Mouse (Mus musculus): ENCODE data around the gene Lrrtm4.

The Lrrtm4 gene

DNA sequence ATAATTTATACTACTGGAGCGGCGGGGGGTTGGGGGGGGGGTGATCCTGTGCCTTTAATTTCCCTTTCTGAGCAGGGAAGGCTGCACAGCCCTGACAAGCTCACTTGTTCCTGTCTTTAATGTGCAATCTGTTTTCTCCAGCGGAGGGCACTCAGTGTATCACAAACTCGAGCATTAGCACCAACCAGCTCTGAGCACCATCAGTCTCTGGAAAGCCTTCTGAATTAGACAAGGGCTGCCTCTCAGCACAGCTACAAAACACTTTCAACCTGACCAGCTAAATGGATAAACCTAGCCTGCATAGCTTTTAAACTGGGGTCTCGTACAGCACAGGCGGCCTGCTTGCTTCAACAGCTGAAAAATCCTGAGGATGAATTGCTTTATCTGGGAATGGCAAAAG, at the start of gene Lrrtm4:
Lrrtm4 (plus strand) TSS at position 113 of the 400 bp plus-strand sequence.
- no peak for DNase-seq (ENCODE audit: low read depth, low spot score)

DNA sequence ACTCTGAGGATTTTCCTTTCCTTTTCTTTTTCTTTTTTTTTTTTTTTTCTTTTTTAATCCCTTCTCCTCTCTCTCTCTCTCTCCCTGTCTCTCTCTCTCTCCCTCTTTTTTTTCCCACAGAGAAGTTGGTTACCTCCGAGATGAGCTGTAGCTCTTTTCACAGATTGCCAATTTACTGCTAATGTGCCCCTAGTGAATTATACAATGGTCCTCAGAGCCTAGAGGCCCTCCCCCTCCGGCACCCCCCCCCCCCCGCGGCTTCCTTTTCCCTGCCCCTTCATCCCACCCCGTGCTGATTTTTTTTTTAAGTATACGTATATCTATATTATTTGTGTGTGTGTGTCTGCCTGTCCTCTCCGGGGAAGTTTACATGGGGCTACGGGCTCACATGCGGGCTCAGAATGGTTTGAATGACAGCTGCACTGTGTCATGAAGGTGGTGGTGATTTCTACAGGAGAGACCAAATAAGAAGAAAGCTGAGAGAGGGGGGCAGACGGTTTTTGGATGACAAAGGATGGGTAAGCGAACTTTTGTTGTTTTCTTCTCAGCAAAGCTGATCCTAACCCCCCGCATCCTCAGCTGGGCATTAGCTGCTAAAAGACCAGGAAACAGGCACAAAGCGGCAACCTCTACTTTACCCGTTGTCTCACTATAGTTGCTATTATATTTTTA, 648 bp downstream of the Lrrtm4 start:
- DNase-seq (ENCODE audit: low read depth, low spot score), result no peak

DNA sequence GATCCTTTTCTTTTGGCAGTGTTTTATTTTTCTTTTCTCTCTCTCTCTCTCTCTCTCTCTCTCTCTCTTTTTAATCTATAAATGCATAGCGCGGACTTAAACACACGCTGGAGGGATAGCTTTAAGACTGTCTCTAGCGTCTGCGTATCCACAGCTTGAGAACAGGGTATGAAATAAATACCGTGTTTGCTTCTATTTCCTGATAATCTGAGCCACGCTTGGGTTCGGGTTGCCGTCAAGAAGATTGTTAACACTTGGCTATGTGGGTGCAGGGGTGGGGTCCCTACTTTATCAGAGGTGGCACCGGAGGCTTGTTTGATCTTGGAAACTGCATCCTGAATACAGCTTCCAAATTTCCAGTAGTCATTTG, 1.2 kb downstream of the Lrrtm4 start:
- DNase-seq (ENCODE audit: low read depth, low spot score), result no peak

DNA sequence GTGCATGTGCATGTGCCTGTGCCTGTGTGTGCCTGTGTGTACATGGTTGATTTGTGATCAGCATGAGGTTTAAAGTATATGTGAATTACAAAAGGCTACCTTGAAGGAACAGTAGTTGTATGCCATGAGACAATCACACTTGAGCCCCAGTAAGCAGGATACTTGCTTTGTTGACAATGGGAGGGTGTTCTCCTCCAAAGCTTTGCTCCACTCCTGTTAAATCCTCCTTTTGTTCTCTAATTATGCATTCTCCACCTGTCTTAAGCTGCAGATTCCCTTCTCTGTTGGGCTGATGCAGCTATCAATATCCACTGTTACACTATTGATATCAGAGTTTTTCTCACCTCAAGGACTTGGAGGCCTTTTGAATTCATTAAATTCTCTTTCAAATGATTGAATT, 38.2 kb downstream of the Lrrtm4 start:
- no peak for DNase-seq (ENCODE audit: low read depth, low spot score)

DNA sequence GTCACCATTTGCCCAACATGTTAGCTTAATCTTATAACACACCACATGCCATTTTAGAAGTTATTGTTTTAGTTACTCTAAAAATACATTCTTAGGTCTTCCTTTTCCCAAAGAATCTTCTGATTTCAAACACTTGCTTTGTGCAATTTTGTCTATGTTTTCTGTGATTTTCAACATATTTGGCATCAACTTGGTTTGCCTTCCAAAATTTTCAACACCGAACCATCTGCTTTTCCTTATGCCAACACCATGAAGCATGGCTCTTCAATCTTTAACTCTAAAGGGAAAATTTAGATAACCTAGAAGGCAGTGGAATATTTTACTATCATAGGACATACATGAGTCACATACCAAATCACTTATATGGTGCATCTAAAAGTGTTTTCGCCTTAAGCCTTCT, 59.3 kb downstream of the Lrrtm4 start:
- no peak for DNase-seq (ENCODE audit: low read depth, low spot score)

DNA sequence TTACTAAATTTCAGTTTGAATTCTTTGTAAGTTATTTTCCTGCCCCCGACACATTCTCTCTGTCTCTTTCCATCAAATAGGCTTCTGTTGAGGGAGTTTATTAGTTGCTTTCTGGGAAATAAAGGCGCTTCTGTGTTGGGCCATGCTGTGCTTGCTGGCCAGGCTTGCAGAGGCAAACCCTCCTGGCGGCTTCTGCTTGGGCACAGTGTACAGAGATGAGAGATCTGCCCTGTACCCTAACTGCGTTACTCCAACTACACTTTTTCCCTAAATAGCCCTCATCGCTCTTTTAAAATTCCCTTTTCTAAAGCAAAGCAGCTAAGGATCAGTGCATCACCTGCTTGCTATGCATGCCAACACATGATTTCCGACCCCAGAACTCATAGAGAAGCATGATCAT, 60.6 kb downstream of the Lrrtm4 start:
- DNase-seq (ENCODE audit: low read depth, low spot score), result no peak

DNA sequence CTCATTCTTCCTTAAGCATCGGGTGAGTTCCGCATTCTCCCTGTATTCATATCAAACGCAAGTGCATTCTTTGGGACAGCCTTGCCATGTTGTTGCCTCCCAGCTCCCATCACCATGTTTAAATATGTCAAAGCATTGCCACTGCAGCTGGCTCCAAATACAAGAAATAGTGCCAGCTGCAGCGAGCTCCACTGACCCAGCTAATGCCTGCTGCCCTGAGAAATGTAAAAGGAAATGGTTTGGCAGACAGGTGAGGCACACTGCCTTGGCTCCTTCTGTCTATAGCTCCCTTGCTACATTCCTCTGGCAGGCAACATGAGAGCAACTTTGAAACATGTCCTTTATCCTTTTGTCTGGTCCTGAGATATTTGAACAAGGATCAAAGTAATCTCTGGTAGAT, 76.2 kb downstream of the Lrrtm4 start:
- no peak for DNase-seq (ENCODE audit: low read depth, low spot score)

DNA sequence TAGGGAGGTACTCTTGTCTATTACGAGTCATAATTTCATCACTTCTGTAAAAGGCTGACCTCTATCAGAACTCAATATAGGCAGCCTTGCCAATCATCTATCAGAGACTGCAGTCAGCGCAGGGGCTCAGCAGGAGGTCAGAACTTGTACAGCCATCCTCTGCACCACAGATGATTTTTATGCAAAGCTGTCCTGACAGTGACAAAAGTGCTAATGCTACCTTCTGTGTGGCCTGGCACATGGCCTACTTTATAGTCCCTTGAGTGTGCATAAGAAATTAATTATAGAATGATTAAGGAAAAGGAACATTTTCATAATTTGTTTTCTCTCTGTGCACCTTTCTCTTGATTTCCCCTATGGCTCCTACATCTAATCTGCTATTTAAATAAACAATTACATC, 86.7 kb downstream of the Lrrtm4 start:
- DNase-seq (ENCODE audit: low read depth, low spot score), result no peak

DNA sequence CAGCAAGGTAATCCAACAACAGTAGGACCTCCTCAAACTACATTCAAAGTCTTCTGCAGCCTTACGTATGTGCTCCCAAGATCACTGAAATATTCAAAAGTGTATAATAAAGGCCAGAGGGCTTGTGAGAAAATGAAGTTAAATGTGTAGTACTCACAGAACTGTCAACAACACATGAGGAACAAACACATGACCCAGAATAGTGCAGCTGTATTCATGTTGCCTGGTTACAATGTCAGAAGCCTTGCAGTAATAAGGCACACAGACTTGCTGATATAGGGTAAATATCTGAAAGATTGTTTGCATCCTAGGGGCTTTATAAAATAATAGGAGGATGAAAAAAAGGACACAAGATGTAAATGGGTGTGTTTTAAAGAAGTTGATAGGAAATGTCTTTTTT, 87.2 kb downstream of the Lrrtm4 start:
- no peak for DNase-seq (ENCODE audit: low read depth, low spot score)

DNA sequence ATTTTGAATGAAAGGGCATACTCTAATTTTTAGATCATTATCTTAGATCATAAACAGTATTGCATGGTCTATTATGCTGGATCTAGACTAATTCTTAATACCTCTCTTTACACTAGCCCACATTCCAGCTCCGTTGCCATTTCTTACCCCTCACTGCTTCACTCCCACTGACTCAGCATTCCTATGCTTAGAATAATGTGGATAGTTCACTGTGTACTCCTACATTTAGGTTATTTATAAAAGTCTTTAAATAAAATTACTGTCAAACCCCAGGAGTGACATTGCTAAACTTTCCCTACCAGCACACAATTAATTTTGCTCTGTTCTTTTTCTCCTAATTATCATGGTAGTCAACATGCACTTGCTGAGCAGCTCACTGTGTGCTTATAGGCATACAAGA, 107.7 kb downstream of the Lrrtm4 start:
- no peak for DNase-seq (ENCODE audit: low read depth, low spot score)

DNA sequence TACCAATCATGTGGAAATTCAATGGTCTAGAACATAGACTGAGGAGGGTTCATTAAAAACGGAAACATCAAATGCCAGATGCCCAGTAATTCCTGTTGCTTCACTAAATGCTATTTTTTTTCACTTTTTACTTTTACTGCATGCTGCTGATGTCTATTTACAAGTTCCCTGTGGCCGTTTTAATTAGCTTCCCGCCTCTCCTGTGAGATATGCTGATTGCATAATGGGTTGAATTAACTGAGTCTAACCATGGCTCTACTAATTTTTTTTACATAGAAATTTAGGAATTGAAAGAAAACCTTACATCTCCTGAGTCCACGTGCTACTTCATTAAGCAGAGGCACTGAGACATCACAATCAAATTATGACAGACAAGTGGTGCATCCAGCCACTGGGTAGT, 143.9 kb downstream of the Lrrtm4 start:
- no peak for DNase-seq (ENCODE audit: low read depth, low spot score)

DNA sequence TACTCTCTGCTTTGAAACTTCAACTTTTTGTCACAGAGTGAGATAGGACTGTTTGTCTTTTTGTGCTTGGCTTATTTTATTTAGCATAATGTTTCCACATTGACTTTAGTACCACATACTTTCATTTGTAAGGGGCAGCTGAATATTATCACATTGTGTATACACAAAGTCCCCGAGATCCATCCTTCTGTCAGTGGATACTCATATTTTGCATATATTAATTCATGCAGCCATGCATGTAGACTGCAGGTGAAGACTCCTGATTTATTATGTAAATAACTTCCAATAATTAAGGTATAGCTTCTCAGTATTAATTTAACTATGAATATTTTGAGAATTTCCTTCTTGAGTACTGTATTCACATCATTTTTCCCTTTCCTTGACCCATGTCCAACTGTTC, 163.2 kb downstream of the Lrrtm4 start:
- no peak for DNase-seq (ENCODE audit: low read depth, low spot score)

DNA sequence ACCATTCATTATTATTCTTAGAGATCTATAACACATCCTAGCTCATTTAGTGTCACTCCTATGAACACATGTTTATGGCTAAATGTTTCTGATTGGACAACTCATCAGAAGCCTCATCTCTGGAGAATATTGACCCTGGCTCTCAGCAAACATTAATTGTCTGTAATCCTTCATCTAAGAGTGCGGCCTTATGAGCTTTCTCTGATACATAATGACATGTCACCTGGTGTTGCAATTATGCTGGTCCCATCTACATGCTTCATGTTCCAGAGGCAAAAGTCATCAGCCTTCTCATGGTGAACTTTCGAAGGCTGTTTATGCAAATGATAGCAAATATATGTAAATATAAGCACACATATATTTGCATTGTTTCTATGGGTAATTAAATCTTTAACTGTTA, 163.7 kb downstream of the Lrrtm4 start:
- no peak for DNase-seq (ENCODE audit: low read depth, low spot score)

DNA sequence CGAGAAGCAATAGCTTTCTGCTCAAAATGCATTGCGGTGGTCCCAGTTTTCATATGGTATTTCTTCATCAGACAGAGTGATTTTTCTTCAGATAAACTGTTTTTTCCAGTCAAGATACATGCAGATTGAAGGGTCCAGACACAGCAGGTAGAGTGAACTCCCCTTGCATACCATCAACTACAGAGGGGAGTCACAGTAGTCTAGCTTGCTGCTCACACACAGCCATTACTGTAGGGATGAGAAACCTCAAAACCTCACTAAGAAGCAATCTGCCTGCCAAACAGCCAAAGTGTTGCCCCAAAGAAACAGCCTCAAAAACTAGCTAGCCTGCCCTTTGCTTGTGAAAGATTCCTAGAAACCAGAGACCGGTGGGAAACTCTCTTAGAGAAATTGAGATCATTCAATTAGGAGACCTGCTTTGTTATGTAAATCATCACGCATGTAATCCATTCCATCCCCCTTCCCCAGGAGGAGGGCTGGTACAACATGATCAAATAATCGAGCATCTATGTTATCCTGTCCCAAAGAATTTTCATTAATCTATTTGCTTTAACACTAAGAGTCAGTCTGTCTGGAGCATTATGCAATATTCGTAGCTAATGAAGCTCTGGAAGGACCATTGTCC, 166.9 kb downstream of the Lrrtm4 start:
- no peak for DNase-seq (ENCODE audit: low read depth, low spot score)

DNA sequence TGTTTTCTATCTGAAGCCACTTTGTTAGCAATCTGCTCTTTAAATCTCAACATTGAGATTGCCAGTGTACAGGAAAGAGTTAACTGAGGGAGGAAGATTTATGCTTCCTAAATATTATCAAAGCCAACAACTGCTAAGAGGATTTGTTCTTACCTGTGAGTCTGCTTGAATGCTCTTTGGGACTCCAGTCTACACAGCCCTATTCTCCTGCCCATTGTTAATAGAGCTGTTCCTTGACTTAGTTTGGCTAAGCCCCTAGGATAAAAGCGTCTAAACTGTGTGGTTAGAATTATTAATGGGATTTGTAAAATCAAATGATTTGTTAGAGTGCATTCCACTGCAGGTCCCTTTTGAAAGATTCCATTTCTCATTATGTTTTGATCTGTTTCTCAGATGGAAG, 168.1 kb downstream of the Lrrtm4 start:
- no peak for DNase-seq (ENCODE audit: low read depth, low spot score)

DNA sequence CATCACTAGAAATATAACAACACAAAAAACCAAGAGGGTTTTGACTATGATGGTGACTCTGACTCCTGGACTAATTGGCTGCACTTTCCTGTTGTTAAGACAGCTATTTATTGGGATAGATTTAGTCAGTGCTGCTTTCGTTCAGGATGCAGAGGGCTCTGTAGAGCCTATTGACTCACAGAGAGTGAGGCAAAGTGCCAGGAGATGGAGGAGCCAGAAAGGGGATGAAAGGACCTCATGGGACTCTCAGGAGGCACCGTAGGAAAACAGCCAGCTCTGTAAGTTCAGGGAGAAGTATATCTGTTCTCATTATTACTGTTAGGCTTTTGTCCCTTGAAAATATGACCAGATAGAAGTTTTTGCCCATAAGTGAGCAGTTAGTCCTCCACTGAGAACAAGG, 190.8 kb downstream of the Lrrtm4 start:
- no peak for DNase-seq (ENCODE audit: low read depth, low spot score)

DNA sequence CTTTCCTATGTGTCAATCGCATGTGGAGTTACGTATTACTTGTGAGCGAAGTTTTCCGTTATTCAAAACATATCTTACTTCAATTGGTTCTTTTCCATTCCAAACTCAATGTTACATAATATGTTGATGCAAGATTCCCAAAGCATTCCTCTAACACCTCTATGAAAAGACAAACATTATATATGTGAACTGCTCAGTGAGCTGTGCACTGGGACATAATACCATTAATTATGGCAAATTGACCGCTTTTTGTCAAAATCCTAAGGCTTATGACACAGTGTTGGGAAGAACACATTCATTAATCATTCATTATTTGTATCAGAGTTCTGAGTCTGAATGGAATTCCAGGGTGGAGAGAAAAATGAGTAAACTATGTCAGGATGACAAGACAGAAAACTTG, 191.6 kb downstream of the Lrrtm4 start:
- no peak for DNase-seq (ENCODE audit: low read depth, low spot score)

DNA sequence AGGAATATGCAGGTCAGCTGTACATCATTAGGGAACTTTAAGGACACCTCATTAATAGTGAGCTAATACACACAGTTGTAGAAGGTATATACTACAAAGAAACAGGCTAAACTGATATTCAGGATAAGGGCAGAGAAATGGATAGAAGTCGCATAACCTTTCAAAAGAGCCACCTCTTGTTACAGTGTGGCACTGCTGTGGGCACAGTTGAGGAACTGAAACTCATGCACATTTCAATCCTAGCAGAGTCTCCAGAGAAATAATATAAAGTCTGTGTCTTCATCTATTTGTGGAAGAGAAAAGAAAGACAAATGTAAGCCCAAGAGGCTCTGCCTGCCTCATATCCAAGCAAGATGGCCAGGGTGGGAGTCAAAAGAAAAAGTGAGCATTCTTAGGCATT, 242.9 kb downstream of the Lrrtm4 start:
- no peak for DNase-seq (ENCODE audit: low read depth, low spot score)

DNA sequence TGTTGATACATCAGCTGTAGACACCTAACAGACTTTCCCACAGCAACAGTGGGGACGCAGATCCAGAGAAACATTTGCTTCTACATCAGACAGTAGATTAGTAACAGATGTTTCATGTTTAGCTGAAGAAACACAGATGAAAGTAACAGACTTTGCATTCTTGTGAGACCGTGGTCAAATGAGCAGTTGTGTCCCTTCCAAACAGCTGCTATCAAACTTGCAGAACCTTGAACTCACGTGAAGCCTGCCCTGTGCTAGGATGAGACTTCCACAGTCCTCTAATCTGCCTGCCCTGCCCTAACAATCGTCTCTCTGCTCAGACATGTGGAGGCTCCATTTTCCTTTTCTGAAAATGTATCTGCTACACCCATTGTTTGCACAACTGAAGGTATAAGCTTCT, 245.3 kb downstream of the Lrrtm4 start:
- no peak for DNase-seq (ENCODE audit: low read depth, low spot score)

DNA sequence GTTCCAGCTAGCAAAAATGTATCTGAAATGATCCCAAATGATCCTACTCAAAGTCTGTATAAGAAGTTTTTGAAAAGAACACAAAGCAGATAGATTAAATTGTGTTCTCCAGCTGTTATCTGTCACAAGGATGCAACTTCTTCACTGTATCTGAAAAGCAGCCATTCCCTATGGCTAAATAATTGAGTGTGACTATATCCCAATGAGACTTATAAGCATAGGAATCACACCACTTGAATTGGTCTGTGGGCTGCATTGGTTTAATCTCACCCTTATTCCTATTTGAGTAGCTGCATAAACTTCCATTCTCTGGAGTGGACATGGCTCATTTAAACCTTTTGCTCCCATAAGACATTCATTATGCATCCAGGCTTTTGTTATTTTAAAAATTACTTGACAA, 245.9 kb downstream of the Lrrtm4 start:
- no peak for DNase-seq (ENCODE audit: low read depth, low spot score)

DNA sequence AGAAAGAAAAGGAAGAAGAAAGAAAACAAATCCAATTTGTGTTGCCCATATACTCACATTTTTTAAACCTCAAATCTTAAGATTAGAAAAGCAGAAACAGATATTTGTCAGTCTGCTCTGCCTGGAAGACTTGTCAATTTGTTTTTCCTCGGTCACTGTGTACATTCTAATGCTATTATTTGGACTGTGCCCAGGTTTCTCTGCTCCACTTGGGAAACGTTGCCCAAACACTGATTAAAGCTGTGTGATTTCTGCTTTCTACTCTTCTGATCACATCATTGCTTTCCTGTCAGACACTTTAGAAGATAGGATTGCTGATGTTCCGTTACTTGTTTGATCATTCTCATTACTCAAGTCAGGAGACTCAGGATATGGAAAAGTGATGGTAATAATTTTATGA, 247.1 kb downstream of the Lrrtm4 start:
- no peak for DNase-seq (ENCODE audit: low read depth, low spot score)

DNA sequence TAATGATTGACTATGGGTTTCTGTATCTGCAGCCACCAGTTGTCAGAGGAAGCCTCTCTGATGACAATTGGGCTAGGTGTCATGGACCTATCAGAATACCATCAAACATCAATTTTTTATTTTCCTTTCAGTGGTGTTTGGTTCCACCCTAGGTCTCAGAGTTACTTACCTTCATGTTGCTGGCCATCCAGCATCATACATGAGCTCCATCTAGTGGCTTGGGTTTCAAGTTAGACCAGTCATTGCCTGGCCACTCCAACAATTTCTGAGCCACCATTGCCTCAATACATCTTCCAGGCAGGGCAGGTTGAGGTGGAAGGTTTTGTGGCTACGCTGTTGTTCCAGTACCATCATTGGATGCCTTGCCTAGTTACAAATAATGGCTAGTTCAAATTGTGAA, 268.3 kb downstream of the Lrrtm4 start:
- no peak for DNase-seq (ENCODE audit: low read depth, low spot score)

DNA sequence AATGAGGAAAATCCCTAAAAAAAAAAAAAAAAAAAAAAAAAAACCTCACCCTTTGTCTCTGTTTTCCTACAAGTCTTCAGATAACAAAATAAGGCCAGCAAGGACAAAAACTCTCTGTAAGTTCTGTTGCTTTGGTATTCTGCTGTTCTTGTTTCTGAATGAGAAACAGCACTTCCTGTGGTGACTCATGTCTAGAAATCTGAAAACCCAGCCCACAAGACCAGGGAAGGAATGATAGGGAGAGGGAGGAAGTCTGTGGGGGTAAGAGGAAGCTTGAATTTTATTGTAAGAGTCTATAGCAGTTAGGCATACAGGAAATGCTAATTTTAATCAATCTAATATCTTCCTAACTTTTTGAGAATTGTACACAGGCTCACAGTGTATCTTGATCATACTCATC, 283.2 kb downstream of the Lrrtm4 start:
- no peak for DNase-seq (ENCODE audit: low read depth, low spot score)

DNA sequence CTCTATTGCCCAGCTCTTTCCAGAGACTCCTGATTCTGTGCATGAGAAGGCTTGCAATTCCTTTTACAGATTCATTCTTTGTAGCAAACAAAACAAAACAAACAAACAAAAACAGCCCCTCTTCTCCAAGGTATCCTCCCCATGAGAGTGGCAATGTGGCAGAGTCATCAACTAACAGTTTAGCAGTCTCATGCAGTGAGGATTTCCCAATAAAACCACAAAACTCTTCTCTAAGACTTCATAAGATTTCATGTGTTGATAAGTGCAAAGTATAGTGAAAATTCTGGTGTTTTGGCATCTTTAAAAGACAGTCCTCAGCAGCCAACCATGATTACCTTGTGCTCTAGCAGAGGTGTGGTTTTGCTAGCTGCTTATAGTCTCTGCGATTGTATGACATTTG, 284.9 kb downstream of the Lrrtm4 start:
- DNase-seq (ENCODE audit: low read depth, low spot score), result no peak
